Mouse (Mus musculus) ES-E14 (cell line): Measurements from ENCODE around the gene Ptprf. TPM values are rescaled to one million over a fixed set of nuclear protein-coding genes. Genes with fewer than 3 reads are reported as not detected.

Source experiments
- DNase-seq: peaks from one replicate; pipeline ENCODE4 v3.0.0-alpha.2; 2013; ENCODE audit warnings: low read depth, low spot score
- H3K27ac ChIP-seq: 2 replicates; pipeline ENCODE4 v1.5.1; 2012; ENCODE audit warnings: low read depth, mild to moderate bottlenecking, low read length, moderate library complexity, mixed read lengths; ENCODE audit not compliant: poor library complexity, insufficient read depth, severe bottlenecking
- H3K36me3 ChIP-seq: 2 replicates; pipeline ENCODE4 v1.6.1; 2012; ENCODE audit warnings: mild to moderate bottlenecking, low read length, moderate library complexity, mixed read lengths; ENCODE audit not compliant: control insufficient read depth, poor library complexity, insufficient read depth, severe bottlenecking
- H3K4me1 ChIP-seq, 2 experiments: fragments of 150-350 bp in 1 of 2; sonication (generic) in 1 of 2; 2 replicates each; pipeline ENCODE4 v1.6.1; 2012; ENCODE audit warnings: low read length in 2 of 2, mild to moderate bottlenecking in 1 of 2, mixed read lengths in 1 of 2; ENCODE audit not compliant: control insufficient read depth in 2 of 2, insufficient read depth in 2 of 2, poor library complexity in 1 of 2
- H3K4me3 ChIP-seq, 2 experiments: fragments of 150-350 bp in 1 of 2; sonication (generic) in 1 of 2; 2 replicates each; pipeline ENCODE4 v1.5.1; 2012; ENCODE audit warnings: low read length in 2 of 2, low read depth in 1 of 2, mild to moderate bottlenecking in 1 of 2, mixed read lengths in 1 of 2; ENCODE audit not compliant: insufficient read depth in 1 of 2, poor library complexity in 1 of 2, severe bottlenecking in 1 of 2
- H3K9ac ChIP-seq: 2 replicates; pipeline ENCODE4 v1.6.1; 2012; ENCODE audit warnings: low read depth, mild to moderate bottlenecking, low read length, mixed read lengths; ENCODE audit not compliant: poor library complexity, insufficient read depth, severe bottlenecking
- H3K9me3 ChIP-seq: fragments of 150-350 bp; sonication (generic); 2 replicates; pipeline ENCODE4 v1.6.1; 2012; ENCODE audit warnings: low read depth, mild to moderate bottlenecking, low read length; ENCODE audit not compliant: control insufficient read depth, insufficient read depth
- CHD2 ChIP-seq: IDR thresholded peaks from 2 replicates; pipeline ENCODE4 v1.6.1; 2014; ENCODE audit warnings: mild to moderate bottlenecking, low read depth, low read length, inconsistent platforms
- HCFC1 ChIP-seq: IDR thresholded peaks from 2 replicates; pipeline ENCODE4 v1.6.1; 2012; ENCODE audit warnings: low read length, inconsistent platforms, borderline replicate concordance; ENCODE audit not compliant: insufficient read depth
- MAFK ChIP-seq: IDR thresholded peaks from 2 replicates; pipeline ENCODE4 v1.6.1; 2014; ENCODE audit warnings: mild to moderate bottlenecking, low read depth, low read length, inconsistent platforms; ENCODE audit not compliant: insufficient read depth
- ZC3H11A ChIP-seq: IDR thresholded peaks from 2 replicates; pipeline ENCODE4 v1.6.1; 2012; ENCODE audit warnings: low read depth, mild to moderate bottlenecking, inconsistent platforms, low read length, borderline replicate concordance
- ZNF384 ChIP-seq: IDR thresholded peaks from 2 replicates; pipeline ENCODE4 v1.6.1; 2012; ENCODE audit warnings: low read depth, low read length, inconsistent platforms
- in situ Hi-C, 2 experiments: fragments of 600-800 bp; cut with MboI; formaldehyde crosslinking; loops; one replicate each; pipeline ENCODE4 v1.15.1; 2025; ENCODE audit warnings: low sequenced_read_pairs in 2 of 2, inconsistent platforms in 1 of 2; ENCODE audit not compliant: unreplicated experiment in 2 of 2
- total RNA-seq: library from RNA; depleted of rRNA; stranded (reverse); fragments of 300-350 nt; gene quantifications from 2 replicates; pipeline ENCODE4 v1.2.3, GENCODE M21; 2012

The Ptprf gene
- total RNA-seq, 1 experiment, result 226 TPM

- H3K4me3 ChIP-seq, result peak overlapping the region; percentile 67 to 96
- H3K9me3 ChIP-seq, result no peaks in the 10 kb centered on the region
- H3K36me3 ChIP-seq, result peaks cover 15% of the 10 kb centered on the region; the same call in 1 of the 2 replicates
- H3K4me1 ChIP-seq, result peaks cover 6 to 27% of the 10 kb centered on the region in 2 experiments
- H3K27ac ChIP-seq, result peak overlapping the region; percentile 28
- no peak for TF ChIP-seq MAFK
- no peak for TF ChIP-seq HCFC1
- no peak for TF ChIP-seq ZC3H11A
- no peak for TF ChIP-seq CHD2
- TF ChIP-seq ZNF384, result no peak
- in situ Hi-C loops, result loop anchor here in 1 of 2 experiments (10.0 kb wide), 1 partner anchor 75 kb away; no protein-coding TSS in a partner anchor
- peak overlapping the region; percentile 94 for H3K9ac ChIP-seq
- DNase-seq, result no peak
Measured at GRCm38 (mm10) chr4:118289960-118290415, 1.2 kb downstream of the Ptprf start.

DNA sequence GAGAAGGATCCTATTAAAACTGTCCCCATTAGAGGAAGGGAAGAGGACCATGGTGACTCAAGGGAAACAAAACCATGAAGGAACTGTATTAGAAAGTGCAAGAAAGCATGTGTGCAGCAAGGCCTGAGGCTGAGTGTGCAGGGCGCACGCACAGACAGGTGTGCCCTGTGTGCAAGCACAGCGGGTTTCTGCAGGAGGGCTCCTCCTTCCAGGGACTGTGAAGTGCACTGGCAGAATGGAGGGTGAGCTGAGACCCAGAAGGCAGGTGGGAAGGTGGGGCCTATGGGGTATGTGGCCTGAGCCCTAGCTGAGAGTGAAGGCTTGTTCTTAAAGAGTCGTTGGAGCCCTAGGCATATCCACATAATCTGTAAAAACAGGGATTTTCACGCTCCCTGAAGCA lies 1.9 kb downstream of the Ptprf start:
- Histone ChIP-seq H3K4me1 (peaks cover 6 to 31% of the 10 kb centered on the region in 2 experiments), H3K36me3 (peaks cover 22% of the 10 kb centered on the region), H3K4me3 (peak overlapping the region; percentile 67 to 96; a peak in 3 of 4 replicates), H3K27ac (no peak overlapping the region), H3K9ac (no peak overlapping the region; the same call in 1 of the 2 replicates), H3K9me3 (no peaks in the 10 kb centered on the region)
- no peak for DNase-seq
- in situ Hi-C loops, result no loop called here
- no peak for TF ChIP-seq MAFK
- TF ChIP-seq ZNF384, result no peak
- no peak for TF ChIP-seq CHD2
- no peak for TF ChIP-seq ZC3H11A
- no peak for TF ChIP-seq HCFC1

- DNase-seq, result no peak
- Histone ChIP-seq H3K36me3 (peaks cover 28% of the 10 kb centered on the region), H3K27ac (no peak overlapping the region), H3K9me3 (no peaks in the 10 kb centered on the region), H3K4me1 (peaks cover 6 to 33% of the 10 kb centered on the region in 2 experiments), H3K4me3 (no peak overlapping the region), H3K9ac (no peak overlapping the region)
- in situ Hi-C loops, result no loop called here
- no peak for TF ChIP-seq MAFK
- TF ChIP-seq ZNF384, result no peak
- no peak for TF ChIP-seq ZC3H11A
- no peak for TF ChIP-seq CHD2
- no peak for TF ChIP-seq HCFC1
Measured at GRCm38 (mm10) chr4:118288531-118288930, 2.7 kb downstream of the Ptprf start.

DNA sequence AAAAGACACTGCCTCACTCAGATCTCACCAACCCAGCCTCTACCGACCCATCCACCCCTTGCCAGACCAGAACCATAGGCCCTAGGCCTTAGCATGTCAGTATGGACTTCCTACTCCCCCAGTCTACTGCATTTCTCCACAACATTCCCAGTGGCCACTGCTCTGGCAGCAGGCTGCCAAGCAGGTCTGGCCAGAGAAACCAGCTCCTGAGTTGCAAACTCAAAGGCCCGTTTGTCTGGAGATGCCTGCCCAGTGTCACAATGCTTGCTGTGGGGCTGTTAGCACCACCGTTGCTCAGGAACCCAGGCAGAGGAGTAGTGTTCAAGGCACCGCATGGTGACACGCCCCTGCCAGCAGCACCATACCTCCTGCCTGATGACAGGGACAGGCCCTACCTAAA lies 5.0 kb downstream of the Ptprf start:
- peaks cover 14 to 53% of the 10 kb centered on the region in 2 experiments for H3K4me1 ChIP-seq

DNA sequence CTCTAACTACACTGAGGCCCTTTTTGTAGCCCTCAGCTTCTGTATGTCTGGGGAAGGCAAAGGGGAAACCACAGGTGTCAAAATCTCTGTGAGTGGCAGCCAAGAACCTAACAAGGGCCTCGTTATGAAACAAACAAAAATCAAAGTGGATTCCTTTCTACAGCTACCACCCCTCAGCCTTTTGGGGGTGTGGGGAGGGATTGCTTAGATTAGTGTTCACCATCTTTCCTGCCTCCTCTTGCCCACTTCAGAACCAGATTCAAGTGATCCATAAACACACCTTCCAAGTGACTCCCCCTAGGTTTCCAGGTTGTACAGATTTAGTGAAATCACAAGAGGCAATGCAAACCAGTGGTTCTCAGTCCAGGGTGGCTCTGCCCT lies 9.0 kb downstream of the Ptprf start:
- peak overlapping the region; percentile 10; the same call in 1 of the 2 replicates for H3K9ac ChIP-seq

More for the DNA sequence above, 5.0 kb downstream of the Ptprf start:
- in situ Hi-C loops, result no loop called here
- no peak overlapping the region for H3K27ac ChIP-seq
- H3K36me3 ChIP-seq, result peaks cover 33% of the 10 kb centered on the region
- H3K9ac ChIP-seq, result no peak overlapping the region
- no peak for TF ChIP-seq ZC3H11A
- no peak for TF ChIP-seq MAFK
- TF ChIP-seq ZNF384, result no peak
- no peak for TF ChIP-seq HCFC1
- no peak for TF ChIP-seq CHD2
- no peaks in the 10 kb centered on the region for H3K9me3 ChIP-seq
- no peak overlapping the region for H3K4me3 ChIP-seq
- DNase-seq, result no peak

More for the DNA sequence above, 9.0 kb downstream of the Ptprf start:
- in situ Hi-C loops, result no loop called here
- Histone ChIP-seq H3K36me3 (peaks cover 27% of the 10 kb centered on the region), H3K27ac (no peak overlapping the region; the same call in 1 of the 2 replicates), H3K9me3 (no peaks in the 10 kb centered on the region), H3K4me3 (no peak overlapping the region), H3K4me1 (peaks cover 13 to 58% of the 10 kb centered on the region in 2 experiments)
- TF ChIP-seq ZNF384 (no peak), CHD2 (no peak), ZC3H11A (no peak), MAFK (no peak), HCFC1 (no peak)
- no peak for DNase-seq
